ENCODE assay signal across 9 mouse cellular contexts in the genomic region with DNA sequence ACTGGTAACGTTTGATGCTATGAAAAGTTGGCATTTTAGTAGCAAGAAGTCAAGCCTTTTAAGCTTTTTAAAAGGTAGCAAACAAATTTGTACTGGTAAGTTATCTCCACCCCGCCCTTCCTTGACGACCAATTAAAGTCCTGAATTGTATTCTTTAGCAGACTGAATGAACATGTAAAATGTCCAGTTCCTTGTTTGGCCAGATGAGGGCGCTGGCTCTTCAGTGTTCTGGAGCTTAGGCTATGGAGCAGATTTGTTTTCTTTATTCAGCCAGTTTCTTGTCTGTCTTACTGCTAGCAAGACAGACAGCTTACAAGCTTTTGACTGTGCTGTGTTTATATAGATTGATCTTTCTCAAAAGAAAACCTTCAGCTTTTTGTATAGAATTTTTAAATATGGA. TPM values are rescaled to one million over a fixed set of nuclear protein-coding genes. Genes with fewer than 3 reads are reported as not detected.
DNase-seq lines count a peak whose midpoint lies in the region; ATAC-seq lines count a peak whose summit lies in the region.
"Had no signal": no experiment of that assay in that cellular context is flagged by ENCODE, and none has a peak within 500 bp of the region (broad histone marks: within the 10 kb centered on the region; RNA-seq: fewer than 3 reads in every experiment).

No protein-coding gene starts in this region.

- 57% methylated on average over 4 of the region's 4 CpGs for WGBS in neural tube, embryonic 15.5 days
- WGBS in neural tube, embryonic 11.5 days = 61% methylated on average over 4 of the region's 4 CpGs

- H3K27ac ChIP-seq in neural tube, embryonic 15.5 days (replicated peaks) = no peak overlapping the region
- no peak overlapping the region for H3K27ac ChIP-seq in neural tube, embryonic 11.5 days (ENCODE audit: low read depth, low read length)

- peak; percentile 38 for DNase-seq in neural tube, embryonic 10.5 days (ENCODE audit: extremely low spot score, low spot score)
- peak; percentile 88 for DNase-seq in adipocyte (ENCODE audit: low spot score)
- DNase-seq in embryo, embryonic 10 days (ENCODE audit: low spot score) = peak; percentile 57
- peak; percentile 72 to 81 for DNase-seq in heart, postnatal 10 days
- DNase-seq in layer of hippocampus, postnatal 36 days = peak; percentile 61 to 77
- peak; percentile 50 for DNase-seq in neural tube, embryonic 11.5 days (ENCODE audit: low spot score)
- DNase-seq in spleen, postnatal 36 days (ENCODE audit: low spot score in 2 of 2) = no peak

- no peaks in the 10 kb centered on the region for H3K36me3 ChIP-seq in neural tube, embryonic 15.5 days
- H3K36me3 ChIP-seq in neural tube, embryonic 11.5 days (ENCODE audit: control insufficient read depth, insufficient read depth, low read length) = no peaks in the 10 kb centered on the region

- H3K4me3 ChIP-seq in neural tube, embryonic 15.5 days (replicated peaks) = no peak overlapping the region
- H3K4me3 ChIP-seq in neural tube, embryonic 11.5 days (ENCODE audit: low read depth, low read length) = no peak overlapping the region
- H3K4me3 ChIP-seq: erythroblast, embryonic 14.5 days had no signal

- peaks cover 10% of the 10 kb centered on the region for H3K4me1 ChIP-seq in neural tube, embryonic 15.5 days
- no peaks in the 10 kb centered on the region for H3K4me1 ChIP-seq in neural tube, embryonic 11.5 days (ENCODE audit: control insufficient read depth, insufficient read depth, low read length)

- H3K4me2 ChIP-seq in neural tube, embryonic 15.5 days = no peak overlapping the region
- H3K4me2 ChIP-seq in neural tube, embryonic 11.5 days (ENCODE audit: low read depth) = no peak overlapping the region

- no peak for ATAC-seq in neural tube, embryonic 15.5 days (ENCODE audit: low FRiP score)
- no peak for ATAC-seq in neural tube, embryonic 11.5 days (ENCODE audit: insufficient read depth, low FRiP score, low TSS enrichment)

- no peaks in the 10 kb centered on the region for H3K27me3 ChIP-seq in neural tube, embryonic 15.5 days (replicated peaks)
- H3K27me3 ChIP-seq in neural tube, embryonic 11.5 days (ENCODE audit: control insufficient read depth, insufficient read depth, low read length) = no peaks in the 10 kb centered on the region

- no peak overlapping the region for H3K9ac ChIP-seq in neural tube, embryonic 15.5 days (replicated peaks)
- no peak overlapping the region for H3K9ac ChIP-seq in neural tube, embryonic 11.5 days (ENCODE audit: low read length)

- H3K9me3 ChIP-seq in neural tube, embryonic 15.5 days (replicated peaks) = no peaks in the 10 kb centered on the region
- H3K9me3 ChIP-seq in neural tube, embryonic 11.5 days (ENCODE audit: control insufficient read depth, low read length) = no peaks in the 10 kb centered on the region

- intact Hi-C loops in heart, postnatal 10 days (cut with DNase I) = no loop called here

RNA-seq across cellular contexts. Expression of gene Plekha5, which starts 48.5 kb away (rescaled TPM):
- 33.9 and 40.9 TPM in 2 replicates for polyA plus RNA-seq in neural tube, embryonic 15.5 days (2015; fragmentation: Nextera tagmentation; extraction: Ambion mirVana)
- 10 to 100 TPM; 38.3 to 39.2 TPM for total RNA-seq in heart, postnatal 10 days (2021)
- total RNA-seq in layer of hippocampus, postnatal 36 days (2021) = 100 to 1,000 TPM in 1 of 2 experiments, 10 to 100 TPM in 1; 98.9 to 118 TPM
- 49.0 and 52.0 TPM in 2 replicates for polyA plus RNA-seq in neural tube, embryonic 11.5 days (2014; fragmentation: Nextera tagmentation; extraction: Ambion mirVana)

Comparison
In these comparisons a context has a peak if more than half of its experiments do, and no peak if none do; other contexts are left out.
1. DNase-seq: peak in neural tube, embryonic 10.5 days (single experiment), adipocyte (single experiment), embryo, embryonic 10 days (single experiment), heart, postnatal 10 days (2 of 2), layer of hippocampus, postnatal 36 days (2 of 2) and neural tube, embryonic 11.5 days (single experiment); none in spleen, postnatal 36 days (0 of 2).